Mouse (Mus musculus): ENCODE data around the gene Tial1.

GRCm38 (mm10) chr7:128439251-128439650, 22.3 kb downstream of the Tial1 start:
- TF ChIP-seq EP300 (IDR thresholded peaks at IDR 0.05; ENCODE audit: low read depth) (no peak), CTCF (IDR thresholded peaks at IDR 0.05; ENCODE audit: low read depth) (no peak)
